Mouse (Mus musculus) erythroblast, embryonic 14.5 days (primary cell): ENCODE measurements around the gene Gsdma3. TPM values are rescaled to one million over a fixed set of nuclear protein-coding genes. Genes with fewer than 3 reads are reported as not detected.

Experiments
- H3K27me3 ChIP-seq: 2 replicates; pipeline ENCODE4 v1.6.1; 2012; ENCODE audit warnings: inconsistent platforms; ENCODE audit not compliant: control insufficient read depth
- H3K36me3 ChIP-seq: 2 replicates; pipeline ENCODE4 v1.6.1; 2012; ENCODE audit warnings: mild to moderate bottlenecking, inconsistent platforms; ENCODE audit not compliant: control insufficient read depth
- H3K4me1 ChIP-seq: 2 replicates; pipeline ENCODE4 v1.6.1; 2012; ENCODE audit warnings: inconsistent platforms; ENCODE audit not compliant: control insufficient read depth
- H3K4me3 ChIP-seq: replicated peaks from 2 replicates; pipeline ENCODE3; 2012; ENCODE audit warnings: moderate library complexity, mild to moderate bottlenecking, inconsistent platforms
- H3K9me3 ChIP-seq: 2 replicates; pipeline ENCODE4 v1.6.1; 2012; ENCODE audit warnings: low read length, inconsistent platforms, mixed read lengths; ENCODE audit not compliant: control insufficient read depth
- GATA1 ChIP-seq: IDR thresholded peaks from 2 replicates; pipeline ENCODE4 v1.6.1; 2012; ENCODE audit warnings: low read length, inconsistent platforms, mixed read lengths
- TAL1 ChIP-seq: IDR thresholded peaks from 3 replicates; pipeline ENCODE4 v1.6.1; 2012; ENCODE audit warnings: low read length, inconsistent platforms, mixed read lengths
- polyA plus RNA-seq: library from polyadenylated mRNA; stranded (reverse); fragments of >175 nt; gene quantifications from 2 replicates; pipeline ENCODE4 v1.2.3, GENCODE M21; 2012

Gsdma3 gene
- polyA plus RNA-seq, 1 experiment, result not detected

DNA sequence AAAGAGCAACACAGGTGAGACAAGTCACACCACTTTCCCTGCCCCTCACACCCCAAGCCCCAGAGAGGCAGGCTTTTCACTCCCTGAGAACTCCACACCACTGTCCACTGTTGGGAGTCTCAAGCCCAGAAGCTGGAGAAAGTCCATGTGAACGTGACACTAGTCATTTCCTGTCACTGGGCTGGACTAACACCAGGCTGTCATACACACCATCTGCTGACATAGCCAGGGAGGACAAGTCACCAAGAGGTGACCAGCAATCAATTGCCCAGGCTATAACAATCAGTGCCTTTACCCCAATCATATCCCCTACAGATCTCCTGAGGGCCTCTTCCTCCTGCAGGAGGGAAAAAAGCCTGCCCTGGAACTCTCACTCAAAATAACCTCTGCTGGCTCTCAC, 42.0 kb upstream of the Gsdma3 start:
- TF ChIP-seq GATA1 (no peak), TAL1 (no peak)
- H3K27me3 ChIP-seq, result no peaks in the 10 kb centered on the region
- H3K4me3 ChIP-seq, result peak overlapping the region; percentile 79
- peaks cover 68% of the 10 kb centered on the region for H3K36me3 ChIP-seq
- no peaks in the 10 kb centered on the region for H3K9me3 ChIP-seq
- H3K4me1 ChIP-seq, result peaks cover 95% of the 10 kb centered on the region

DNA sequence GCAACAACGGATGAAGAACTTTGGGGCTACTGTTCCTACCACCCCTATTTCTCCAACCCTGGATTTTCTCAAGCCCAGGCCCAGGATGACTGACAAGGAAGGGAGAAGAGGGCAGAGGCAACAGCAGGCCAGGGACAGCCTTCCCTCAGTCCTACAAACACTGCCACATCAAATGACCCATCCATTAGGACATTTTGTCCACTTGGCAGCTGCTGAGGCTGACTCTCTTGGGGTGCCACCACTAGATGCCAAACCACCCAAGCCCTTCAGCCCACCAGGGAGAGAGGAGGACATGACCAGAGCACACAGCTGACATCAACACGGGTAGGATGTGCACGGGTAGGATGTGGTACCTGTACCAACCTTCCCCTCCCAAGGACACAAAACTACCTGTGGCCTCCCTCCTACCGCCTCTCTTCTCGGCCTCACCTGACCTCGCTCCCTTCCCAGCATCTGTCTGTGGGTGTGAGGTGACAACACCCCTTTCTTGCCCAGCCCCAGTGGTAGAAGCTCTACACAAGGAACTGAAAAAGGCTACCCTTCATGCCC, 41.5 kb upstream of the Gsdma3 start:
- peaks cover 63% of the 10 kb centered on the region for H3K36me3 ChIP-seq
- H3K4me3 ChIP-seq, result peak overlapping the region; percentile 79

DNA sequence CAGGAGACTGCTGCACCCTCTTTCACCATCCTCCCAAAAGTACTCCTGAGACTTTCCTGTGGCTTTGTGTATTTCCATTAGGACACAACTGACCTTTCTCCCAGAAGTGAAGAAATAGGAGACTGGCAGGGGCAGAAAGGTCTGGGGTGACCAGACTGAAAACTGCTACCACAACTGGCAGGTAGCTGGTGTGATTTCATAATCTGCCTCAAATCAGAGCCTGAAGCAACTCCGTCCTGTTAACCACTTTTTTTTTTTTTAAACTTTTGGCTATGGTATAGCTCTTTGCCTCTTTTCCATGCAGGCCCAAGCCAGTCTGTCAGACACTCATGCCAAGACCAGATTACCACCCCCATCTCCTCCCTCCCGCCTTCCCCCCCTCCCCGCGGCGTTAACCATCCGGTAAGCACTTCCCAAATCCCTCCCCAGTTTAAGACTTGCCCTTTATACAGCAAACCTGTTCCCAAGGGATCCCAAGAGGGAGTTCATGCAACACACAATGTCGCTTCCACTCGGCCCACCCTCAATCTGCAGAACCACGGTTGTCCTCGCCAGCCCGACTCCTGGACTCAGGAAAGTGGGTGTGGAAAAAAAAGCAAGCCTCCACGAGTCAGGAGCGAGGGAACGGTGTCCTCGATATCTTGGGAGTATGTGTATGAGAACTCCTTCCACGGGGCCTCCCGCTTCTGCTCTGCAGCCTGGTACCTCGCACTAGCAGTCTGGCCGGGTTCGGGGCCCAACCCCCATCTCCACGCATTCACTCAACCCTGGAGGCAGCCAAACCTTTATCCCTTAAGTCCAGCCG, 39.9 kb upstream of the Gsdma3 start:
- TF ChIP-seq GATA1, result no peak
- TF ChIP-seq TAL1, result no peak
- Histone ChIP-seq H3K36me3 (peaks cover 47% of the 10 kb centered on the region), H3K4me1 (peaks cover 87% of the 10 kb centered on the region), H3K27me3 (no peaks in the 10 kb centered on the region), H3K4me3 (peak overlapping the region; percentile 79), H3K9me3 (no peaks in the 10 kb centered on the region)

More for the DNA sequence above, 41.5 kb upstream of the Gsdma3 start:
- TF ChIP-seq TAL1, result no peak
- no peak for TF ChIP-seq GATA1
- Histone ChIP-seq H3K4me1 (peaks cover 95% of the 10 kb centered on the region), H3K27me3 (no peaks in the 10 kb centered on the region), H3K9me3 (no peaks in the 10 kb centered on the region)

DNA sequence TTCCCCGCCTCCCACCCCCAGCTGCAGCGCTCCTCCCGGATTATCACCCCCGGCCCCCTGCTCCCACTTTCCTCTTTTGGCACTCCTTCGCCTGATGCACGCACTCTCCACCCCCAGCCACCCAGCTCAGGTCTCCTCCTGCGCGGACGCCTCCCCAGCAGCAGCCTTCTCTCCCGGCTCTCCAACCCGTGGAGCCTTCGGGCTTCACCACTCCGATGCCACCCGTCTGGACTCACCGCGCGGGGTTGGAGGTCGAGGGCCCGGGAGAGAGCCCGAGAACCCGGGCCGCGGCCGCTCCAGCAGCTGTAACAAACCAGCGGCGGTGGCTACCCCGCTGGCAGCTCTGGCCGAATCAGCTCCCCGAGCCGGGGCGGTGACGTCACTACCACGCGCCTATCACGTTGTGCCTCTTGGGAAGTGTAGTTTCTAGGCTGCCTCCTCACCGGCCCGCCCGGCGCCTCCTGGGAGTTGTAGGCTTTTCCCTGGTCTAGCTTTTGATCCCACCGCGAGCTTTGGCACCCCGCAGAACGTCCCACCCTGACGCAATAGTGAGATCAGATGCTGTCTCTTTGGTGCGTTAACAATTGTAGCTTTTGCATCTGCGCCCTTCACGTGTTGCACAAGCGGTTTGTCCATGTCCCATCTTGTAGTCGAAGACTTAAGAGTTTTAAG, 39.1 kb upstream of the Gsdma3 start, which contains the start of gene Ormdl3:
Ormdl3 (minus strand) TSS at position 477 of the 672 bp plus-strand sequence.
- no peak for TF ChIP-seq TAL1
- peak; percentile 12; the same call in 1 of the 2 replicates for TF ChIP-seq GATA1
- H3K36me3 ChIP-seq, result peaks cover 39% of the 10 kb centered on the region
- H3K4me3 ChIP-seq, result peak within 1 kb of the TSS; percentile 79
- H3K27me3 ChIP-seq, result peaks cover 1% of the 10 kb centered on the region; the same call in 1 of the 2 replicates
- H3K9me3 ChIP-seq, result no peaks in the 10 kb centered on the region
- peaks cover 86% of the 10 kb centered on the region for H3K4me1 ChIP-seq

DNA sequence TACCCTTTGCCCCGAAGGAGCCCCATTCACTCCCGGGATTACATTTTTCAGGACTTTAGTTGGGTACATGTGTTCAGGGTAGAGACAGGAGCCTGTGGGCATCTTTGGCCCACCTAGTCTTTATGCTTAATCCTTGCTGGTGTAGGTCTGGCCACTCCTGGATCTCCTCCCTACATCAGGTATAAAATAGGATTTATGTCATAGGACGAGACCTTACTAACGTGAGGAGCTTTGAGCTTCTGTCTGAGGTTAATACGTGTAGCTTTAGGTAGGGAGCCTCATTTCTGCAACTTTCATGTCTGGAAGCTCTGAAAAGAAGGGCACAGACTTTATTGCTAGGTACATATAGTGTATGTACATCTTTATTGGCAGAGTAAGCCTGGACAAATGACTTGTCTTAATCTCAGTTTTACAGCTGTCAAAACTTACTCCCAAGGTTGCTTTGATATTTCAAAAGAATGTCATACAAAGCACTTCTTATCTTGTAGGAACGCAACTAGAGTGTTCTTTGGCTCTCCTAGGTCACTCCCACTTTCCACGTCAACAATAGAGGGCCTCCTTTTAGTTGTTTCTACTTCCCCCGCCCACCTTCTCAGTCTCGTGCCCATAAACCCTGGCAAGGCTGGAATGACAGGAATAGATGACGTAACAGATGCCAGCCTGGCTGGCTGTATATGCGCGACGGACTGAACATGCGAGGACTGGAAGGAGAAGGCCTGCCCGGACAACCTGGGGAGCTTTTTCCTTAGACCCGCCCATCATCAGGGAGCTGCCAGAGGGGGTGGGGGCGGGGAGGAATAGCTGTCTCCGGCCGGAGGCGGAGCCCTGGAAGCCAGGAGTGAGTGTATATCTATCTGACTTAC, 38.2 kb upstream of the Gsdma3 start:
- Histone ChIP-seq H3K9me3 (no peaks in the 10 kb centered on the region), H3K4me3 (peak overlapping the region; percentile 79), H3K4me1 (peaks cover 85% of the 10 kb centered on the region), H3K36me3 (peaks cover 30% of the 10 kb centered on the region), H3K27me3 (peaks cover 9% of the 10 kb centered on the region)
- TF ChIP-seq TAL1 (peak; percentile 27; the same call in 1 of the 3 replicates), GATA1 (no peak; the same call in 1 of the 2 replicates)

DNA sequence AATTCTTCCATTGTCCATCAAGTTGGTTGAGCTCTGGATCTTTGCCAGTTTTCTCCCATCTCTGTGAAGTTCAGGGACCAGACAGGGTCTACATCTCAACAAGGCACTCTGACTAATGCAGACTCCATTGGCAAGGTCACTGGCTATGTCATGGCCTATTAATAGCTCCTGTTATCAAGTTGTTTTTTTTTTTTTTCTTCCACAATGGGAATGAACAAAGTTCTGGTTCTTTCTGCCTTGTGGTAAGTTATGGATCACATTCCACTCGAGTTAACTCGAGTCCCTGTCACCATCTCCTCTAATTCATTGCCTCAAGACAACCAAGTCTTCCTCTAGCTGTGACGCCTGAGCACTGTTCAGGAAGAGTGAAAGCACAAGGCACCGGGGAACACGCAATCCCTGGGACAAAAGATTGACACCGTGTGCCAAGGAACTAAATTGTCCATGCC, 37.3 kb upstream of the Gsdma3 start:
- TF ChIP-seq TAL1, result no peak
- no peak for TF ChIP-seq GATA1
- H3K4me1 ChIP-seq, result peaks cover 78% of the 10 kb centered on the region
- H3K36me3 ChIP-seq, result peaks cover 22% of the 10 kb centered on the region
- peak overlapping the region; percentile 79 for H3K4me3 ChIP-seq
- no peaks in the 10 kb centered on the region for H3K9me3 ChIP-seq
- peaks cover 14% of the 10 kb centered on the region for H3K27me3 ChIP-seq

DNA sequence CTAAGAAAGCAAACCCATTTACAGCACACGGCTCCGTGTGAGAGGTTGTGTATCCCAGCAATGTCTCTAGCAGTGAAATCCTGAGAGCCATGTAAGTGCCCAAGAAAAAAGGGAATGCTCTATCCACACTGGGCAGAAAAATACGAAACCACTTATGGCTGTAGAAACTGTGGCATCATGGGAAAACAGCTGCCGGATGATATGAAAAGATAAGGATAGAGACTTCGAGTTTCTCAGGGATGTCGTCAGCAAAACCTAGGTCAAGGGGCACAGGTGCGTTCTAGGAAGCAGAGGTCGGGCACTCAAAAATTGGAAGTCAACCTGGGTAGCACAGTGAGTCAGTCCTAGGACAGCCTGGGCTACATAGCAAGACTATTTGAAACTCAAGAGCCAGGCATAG, 36.9 kb upstream of the Gsdma3 start:
- no peaks in the 10 kb centered on the region for H3K9me3 ChIP-seq
- peak overlapping the region; percentile 16 for H3K4me3 ChIP-seq
- peaks cover 16% of the 10 kb centered on the region for H3K27me3 ChIP-seq
- H3K4me1 ChIP-seq, result peaks cover 74% of the 10 kb centered on the region
- TF ChIP-seq TAL1, result no peak
- no peak for TF ChIP-seq GATA1
- H3K36me3 ChIP-seq, result peaks cover 17% of the 10 kb centered on the region

DNA sequence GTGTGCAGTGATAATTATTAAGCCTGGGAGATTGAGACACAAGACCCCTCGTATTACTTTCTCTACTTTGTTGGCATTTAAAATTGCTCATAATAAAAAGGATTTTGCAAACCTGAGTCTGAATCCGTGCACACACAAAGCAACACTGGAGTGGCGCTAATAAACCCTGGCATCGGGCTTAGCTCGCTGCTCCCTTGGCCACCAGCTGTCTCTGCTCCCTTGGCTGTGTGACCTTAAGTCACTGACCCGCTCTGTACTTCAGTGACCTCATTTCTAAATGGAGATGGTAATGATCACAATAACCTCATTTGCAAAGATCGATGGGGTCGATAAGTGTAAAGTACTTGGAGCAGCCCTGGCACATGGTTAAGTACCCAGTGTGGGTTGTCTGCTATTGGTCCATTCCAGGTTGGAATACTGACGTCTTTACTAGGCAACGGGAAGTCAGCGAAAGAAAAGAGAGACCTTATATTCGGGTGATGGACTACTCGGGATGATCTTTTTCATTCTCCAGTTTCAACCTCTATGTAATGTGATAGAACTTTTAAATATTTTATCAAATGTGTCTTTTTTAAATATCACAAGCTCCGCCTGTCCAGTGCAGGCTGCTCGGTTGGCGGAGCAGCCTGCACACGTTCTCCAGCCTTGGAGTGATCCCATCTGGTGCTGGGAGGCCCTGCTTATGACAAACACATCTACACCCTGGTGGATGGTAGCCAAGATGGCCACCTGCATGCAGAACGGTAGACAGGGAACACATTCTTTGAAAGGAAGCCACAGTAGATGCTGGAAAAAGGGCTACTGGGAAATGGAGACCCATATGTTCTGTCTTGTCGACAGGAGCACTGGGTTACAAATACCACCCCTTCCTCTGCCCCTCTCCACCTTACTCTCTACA, 35.4 kb upstream of the Gsdma3 start:
- Histone ChIP-seq H3K4me1 (peaks cover 64% of the 10 kb centered on the region), H3K27me3 (peaks cover 26% of the 10 kb centered on the region), H3K36me3 (peaks cover 2% of the 10 kb centered on the region), H3K4me3 (no peak overlapping the region), H3K9me3 (no peaks in the 10 kb centered on the region)
- TF ChIP-seq TAL1, result no peak
- TF ChIP-seq GATA1, result no peak
